9 mouse cellular contexts compared by ENCODE assay signal in genomic region chr12:86001120-86001655, GRCm38 (mm10).
DNase-seq lines count a peak whose midpoint lies in the region; ATAC-seq and TF ChIP-seq lines count a peak whose summit lies in the region.
"Had no signal": no experiment of that assay in that cellular context is flagged by ENCODE, and none has a peak within 500 bp of the region (broad histone marks: within the 10 kb centered on the region; RNA-seq: fewer than 3 reads in every experiment).

No protein-coding gene starts in this region.

- peaks cover 11% of the 10 kb centered on the region for H3K4me1 ChIP-seq in kidney, embryonic 14.5 days (ENCODE audit: control insufficient read depth, insufficient read depth, low read length)
- peaks cover 7% of the 10 kb centered on the region for H3K4me1 ChIP-seq in cortical plate, adult 2 months (ENCODE audit: control insufficient read depth, insufficient read depth, low read length)
- H3K4me1 ChIP-seq in heart, embryonic 15.5 days (replicated peaks), result peaks cover 20% of the 10 kb centered on the region
- peaks cover 20% of the 10 kb centered on the region for H3K4me1 ChIP-seq in limb, embryonic 14.5 days (ENCODE audit: control insufficient read depth, insufficient read depth, low read length)
- H3K4me1 ChIP-seq: liver, embryonic 15.5 days had no signal

- peak; percentile 57 for ATAC-seq in kidney, embryonic 14.5 days (ENCODE audit: low FRiP score, low TSS enrichment)
- ATAC-seq in heart, embryonic 15.5 days (replicated peaks; ENCODE audit: insufficient number of reproducible peaks, insufficient read depth, low FRiP score, low read depth), result peak; percentile 43; the same call in 1 of the 2 replicates
- ATAC-seq in limb, embryonic 14.5 days (ENCODE audit: low FRiP score, low read depth), result peak; percentile 81

- H3K27ac ChIP-seq in kidney, embryonic 14.5 days (ENCODE audit: low read depth, low read length), result peak overlapping the region; percentile 92
- peak overlapping the region; percentile 33 for H3K27ac ChIP-seq in cortical plate, adult 2 months (ENCODE audit: insufficient read depth, low read length)
- peak overlapping the region; percentile 73 for H3K27ac ChIP-seq in heart, embryonic 15.5 days
- H3K27ac ChIP-seq in limb, embryonic 14.5 days (replicated peaks; ENCODE audit: low read depth, low read length), result peak overlapping the region; percentile 88
- H3K27ac ChIP-seq: liver, embryonic 15.5 days had no signal

- TF ChIP-seq POLR2A in cortical plate, adult 2 months (IDR thresholded peaks at IDR 0.05; ENCODE audit: extremely low read depth, insufficient read depth, low read length), result no peak
- no peak for TF ChIP-seq POLR2A in limb, embryonic 14.5 days (IDR thresholded peaks at IDR 0.05; ENCODE audit: borderline replicate concordance, extremely low read depth, insufficient read depth, insufficient read length)

- no peaks in the 10 kb centered on the region for H3K27me3 ChIP-seq in kidney, embryonic 14.5 days (ENCODE audit: control insufficient read depth, insufficient read depth, low read length)
- H3K27me3 ChIP-seq in heart, embryonic 15.5 days, result no peaks in the 10 kb centered on the region
- H3K27me3 ChIP-seq in limb, embryonic 14.5 days (ENCODE audit: control insufficient read depth, insufficient read depth, low read length), result no peaks in the 10 kb centered on the region
- H3K27me3 ChIP-seq: liver, embryonic 15.5 days had no signal

- no peaks in the 10 kb centered on the region for H3K9me3 ChIP-seq in kidney, embryonic 14.5 days (ENCODE audit: control insufficient read depth, low read length)
- no peaks in the 10 kb centered on the region for H3K9me3 ChIP-seq in heart, embryonic 15.5 days (replicated peaks)
- H3K9me3 ChIP-seq in limb, embryonic 14.5 days (ENCODE audit: control insufficient read depth, low read length), result no peaks in the 10 kb centered on the region
- H3K9me3 ChIP-seq: liver, embryonic 15.5 days had no signal

- no peak for DNase-seq in kidney, adult 18-20 months
- DNase-seq in limb, embryonic 14.5 days (ENCODE audit: low spot score), result peak; percentile 60
- no peak for DNase-seq in thymus, postnatal 14 days
- no peak for DNase-seq in cerebellum, adult 8-10 months
- DNase-seq in cerebellum, adult 11 months, result no peak

- H3K4me3 ChIP-seq in kidney, embryonic 14.5 days (ENCODE audit: low read length), result no peak overlapping the region
- H3K4me3 ChIP-seq in cortical plate, adult 2 months (ENCODE audit: insufficient read depth, low read length), result no peak overlapping the region
- H3K4me3 ChIP-seq in heart, embryonic 15.5 days, result no peak overlapping the region
- no peak overlapping the region for H3K4me3 ChIP-seq in limb, embryonic 14.5 days (replicated peaks; ENCODE audit: low read length)
- H3K4me3 ChIP-seq: liver, embryonic 15.5 days had no signal

- WGBS in kidney, embryonic 14.5 days, result 21% methylated on average over 7 of the region's 7 CpGs
- 29% methylated on average over 7 of the region's 7 CpGs for WGBS in heart, embryonic 15.5 days
- 17% methylated on average over 7 of the region's 7 CpGs for WGBS in limb, embryonic 14.5 days

- H3K4me2 ChIP-seq in kidney, embryonic 14.5 days (replicated peaks; ENCODE audit: low read depth, low read length), result peak overlapping the region; percentile 21; the same call in 1 of the 2 replicates
- peak overlapping the region; percentile 23; the same call in 1 of the 2 replicates for H3K4me2 ChIP-seq in heart, embryonic 15.5 days
- peak overlapping the region; percentile 31 for H3K4me2 ChIP-seq in limb, embryonic 14.5 days (replicated peaks; ENCODE audit: low read depth, low read length, severe bottlenecking)
- H3K4me2 ChIP-seq: liver, embryonic 15.5 days had no signal

- H3K9ac ChIP-seq in kidney, embryonic 14.5 days (ENCODE audit: low read depth, low read length), result no peak overlapping the region
- no peak overlapping the region for H3K9ac ChIP-seq in heart, embryonic 15.5 days
- H3K9ac ChIP-seq in limb, embryonic 14.5 days (ENCODE audit: low read depth, low read length, severe bottlenecking), result 0 out of 2 replicates have a peak overlapping the region, but pooled peaks have one; percentile 25
- H3K9ac ChIP-seq: liver, embryonic 15.5 days had no signal

- H3K36me3 ChIP-seq in kidney, embryonic 14.5 days (ENCODE audit: control insufficient read depth, insufficient read depth, low read length), result no peaks in the 10 kb centered on the region
- 0 out of 2 replicates have a peak, but pooled peaks cover 3% of the 10 kb centered on the region for H3K36me3 ChIP-seq in heart, embryonic 15.5 days
- H3K36me3 ChIP-seq in limb, embryonic 14.5 days (ENCODE audit: control insufficient read depth, insufficient read depth, low read length), result peaks cover 4% of the 10 kb centered on the region; the same call in 1 of the 2 replicates
- H3K36me3 ChIP-seq: liver, embryonic 15.5 days had no signal

- TF ChIP-seq CTCF in cortical plate, adult 2 months (IDR thresholded peaks at IDR 0.05; ENCODE audit: extremely low read depth, insufficient read depth, low read length), result no peak

Comparison
In these comparisons a context has a peak if more than half of its experiments do, and no peak if none do; other contexts are left out.
1. H3K27ac ChIP-seq: peak in every context shown above with its lines; median percentile 92 in kidney, embryonic 14.5 days; 88 in limb, embryonic 14.5 days; 73 in heart, embryonic 15.5 days; 33 in cortical plate, adult 2 months.